Mouse (Mus musculus) right cerebral cortex, postnatal 14 days (tissue): ENCODE results near the gene Atmin.

Source experiments
- DNase-seq: peaks from one replicate; pipeline ENCODE4 v3.0.0; 2022

Atmin gene

DNA sequence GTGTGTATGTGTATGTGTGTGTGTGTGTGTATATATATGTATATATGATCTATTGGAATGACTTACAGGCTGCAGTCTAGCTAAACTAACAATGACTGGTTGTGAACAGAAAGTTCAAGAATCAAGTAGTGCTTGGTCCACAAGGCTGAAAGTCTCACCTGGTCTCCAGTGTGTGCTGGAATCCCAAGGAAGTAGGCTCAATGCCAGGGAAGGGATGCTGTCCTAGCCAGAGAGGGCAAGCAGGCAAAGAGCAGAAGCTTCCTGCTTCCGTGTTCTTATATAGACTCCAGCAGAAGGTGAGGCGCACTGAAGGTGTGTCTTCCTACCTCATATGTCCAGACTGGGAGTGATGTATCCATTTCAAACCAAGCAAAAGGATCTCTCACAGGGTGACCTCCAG lies 8.6 kb downstream of the Atmin start:
- DNase-seq: no peak

DNA sequence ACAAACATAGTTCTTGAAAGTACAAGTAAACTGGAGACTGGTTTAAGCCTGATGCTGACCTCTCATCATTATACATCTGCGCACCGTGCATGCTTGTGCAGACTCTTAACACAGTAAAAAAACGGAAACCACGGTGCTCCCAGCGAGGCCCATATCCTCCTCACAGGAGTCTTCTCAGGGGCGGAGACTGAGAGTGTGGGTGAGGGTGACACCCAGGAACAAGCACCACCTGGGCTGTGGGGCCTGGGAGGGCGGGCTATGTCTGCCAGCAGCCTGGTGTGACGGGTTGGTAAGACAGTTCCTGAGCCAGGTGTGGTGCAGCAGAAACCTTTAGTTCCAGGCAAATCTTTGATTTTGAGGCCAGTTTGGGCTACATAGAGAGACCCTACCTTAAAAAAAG lies 9.2 kb downstream of the Atmin start:
- no peak for DNase-seq

DNA sequence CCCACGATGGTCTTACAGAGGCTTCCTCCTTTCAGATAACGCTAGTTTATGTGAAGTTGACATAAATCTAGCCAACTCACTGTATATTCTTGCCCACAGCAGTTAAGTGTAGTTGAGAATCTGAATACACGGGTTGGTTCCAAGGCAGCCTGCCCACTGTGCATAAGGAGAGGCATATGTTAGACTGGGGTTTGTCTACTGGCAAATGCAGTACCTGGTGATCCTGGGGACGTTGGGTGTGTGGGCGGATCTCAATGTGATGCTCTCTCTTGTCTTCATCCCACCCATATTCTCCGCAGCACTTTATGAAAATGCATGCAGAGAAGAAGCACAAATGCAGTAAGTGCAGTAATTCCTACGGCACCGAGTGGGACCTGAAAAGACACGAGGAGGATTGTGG lies 11.2 kb downstream of the Atmin start:
- DNase-seq: peak; percentile 76

DNA sequence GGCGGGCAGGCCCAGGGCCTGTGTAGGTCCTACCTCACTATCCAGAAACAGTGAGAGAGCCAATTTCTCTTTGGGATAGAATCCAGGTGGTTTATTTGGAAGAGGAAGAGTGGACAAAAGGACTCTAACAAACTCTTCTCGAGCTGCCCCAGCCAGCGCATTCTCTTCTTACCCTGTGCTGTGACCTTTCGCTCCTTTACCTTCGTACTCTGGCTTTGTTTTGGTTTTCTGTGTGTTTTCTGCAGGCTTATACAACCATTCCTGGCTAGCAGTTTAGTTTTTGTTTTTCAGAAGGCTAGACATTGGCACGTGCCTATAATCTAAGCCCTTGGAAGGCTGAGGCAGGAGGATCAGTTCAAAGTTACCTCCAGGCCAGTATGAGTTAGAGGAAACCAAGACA lies 26.3 kb downstream of the Atmin start:
- no peak for DNase-seq

DNA sequence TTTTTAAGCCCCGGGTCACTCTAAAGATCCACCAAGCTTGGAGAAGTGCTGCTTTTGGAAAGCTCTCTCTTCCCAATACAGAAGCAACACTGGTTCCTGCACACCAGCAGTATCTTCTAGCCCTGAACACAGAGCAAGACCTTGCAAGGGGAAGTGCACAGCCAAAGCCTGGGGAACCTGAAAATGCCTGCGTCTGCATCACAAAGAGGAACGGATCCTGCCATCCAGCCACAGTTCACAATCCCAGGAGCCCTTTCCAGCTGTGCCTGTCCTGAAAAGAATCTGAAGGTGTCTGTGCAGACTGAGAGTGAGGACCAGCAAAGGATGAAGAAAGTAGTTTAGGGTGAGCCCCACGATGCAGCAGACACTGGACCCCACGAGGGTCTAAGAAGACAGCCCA lies 31.9 kb downstream of the Atmin start:
- DNase-seq: no peak

DNA sequence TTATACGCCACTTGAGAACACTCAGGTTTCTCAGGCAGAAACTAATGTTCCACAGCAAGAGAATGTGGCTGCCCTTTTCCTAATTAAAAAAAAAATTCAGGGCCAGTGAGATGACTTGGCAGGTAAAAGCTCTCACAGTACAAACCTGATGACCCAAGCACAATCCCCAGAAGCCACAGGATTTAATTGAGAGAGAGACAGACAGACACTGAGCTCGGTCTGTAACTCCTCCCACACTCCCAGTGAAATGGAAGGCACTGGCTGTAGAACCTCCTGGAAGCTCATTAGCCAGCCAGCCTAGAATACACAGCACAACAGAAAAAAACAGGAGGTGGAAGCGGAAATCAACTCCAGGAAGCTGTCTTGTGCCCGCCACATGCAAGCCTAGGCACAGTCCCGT lies 32.4 kb downstream of the Atmin start:
- no peak for DNase-seq

DNA sequence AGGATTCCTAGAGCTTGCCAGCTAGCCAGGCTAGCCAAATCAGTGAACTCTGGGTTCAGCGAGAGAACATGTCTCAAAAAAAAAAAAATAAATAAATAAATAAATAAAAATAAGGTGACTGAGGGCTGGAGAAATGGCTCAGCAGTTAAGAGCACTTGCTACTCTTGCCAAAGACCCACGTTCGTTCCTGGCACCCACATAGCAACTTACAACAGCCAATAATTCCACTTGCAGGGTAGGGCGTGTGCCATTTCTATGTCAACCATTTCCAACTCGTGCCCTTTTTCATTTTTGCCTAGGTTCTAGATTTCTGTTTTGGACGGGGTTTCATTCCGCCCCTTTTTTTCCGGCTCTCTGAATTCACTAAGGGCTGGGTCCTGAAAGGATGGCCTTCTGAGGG lies 34.9 kb downstream of the Atmin start:
- no peak for DNase-seq

DNA sequence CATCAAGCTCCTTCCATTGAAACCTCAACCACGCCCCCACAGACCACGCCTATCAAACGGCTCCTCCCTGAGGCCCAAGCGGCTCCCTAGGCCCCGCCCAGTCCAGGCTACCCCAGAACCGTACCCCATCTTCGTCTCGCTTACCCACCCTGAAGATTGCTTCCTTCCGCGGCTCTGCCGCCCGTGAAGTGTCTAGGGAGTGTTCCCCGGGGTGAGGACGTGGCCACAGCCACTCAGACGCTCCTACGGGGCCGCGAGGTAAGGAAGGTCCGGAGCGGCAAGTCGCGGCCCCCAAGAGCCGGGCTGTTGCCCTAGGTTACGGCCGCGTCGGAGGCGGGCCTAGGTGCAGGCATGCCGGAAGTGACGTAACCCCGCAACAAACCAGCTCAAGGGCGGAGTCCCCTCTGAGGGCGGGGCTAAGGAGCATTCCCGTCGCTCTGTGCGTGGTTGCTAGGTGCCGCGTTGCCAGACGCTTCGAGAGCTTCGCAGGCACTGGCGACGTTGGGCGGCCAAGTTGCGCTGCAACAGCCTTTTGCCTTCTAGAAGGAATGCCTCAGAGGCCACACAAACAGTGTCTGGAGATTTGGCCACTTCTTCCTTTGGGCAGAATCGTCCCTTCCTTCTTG lies 35.6 kb downstream of the Atmin start, which contains the start of gene 1700030J22Rik:
Gene 1700030J22Rik, minus strand, starts transcription at position 329 of the 626 bp plus-strand sequence.
- peak; percentile 97 for DNase-seq

DNA sequence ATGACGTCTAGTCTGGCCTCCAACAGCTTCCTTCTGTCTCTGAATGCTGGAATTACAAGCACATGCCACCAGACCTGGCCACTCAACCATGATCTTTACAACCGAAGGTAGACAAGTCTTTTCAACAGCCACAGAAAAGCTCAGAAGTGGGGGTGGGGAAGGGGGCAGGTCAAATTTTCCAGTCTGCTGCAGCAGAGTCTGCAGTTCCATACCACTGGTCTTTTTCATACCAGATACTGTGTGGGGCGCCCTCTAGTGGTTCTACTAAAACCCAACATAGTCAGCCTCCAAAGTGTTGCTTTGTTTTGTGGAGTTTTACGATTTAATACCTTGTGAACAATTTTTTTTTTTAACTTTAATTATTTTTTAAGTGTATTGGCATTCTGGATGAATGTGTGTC lies 36.9 kb downstream of the Atmin start:
- peak; percentile 58 for DNase-seq

DNA sequence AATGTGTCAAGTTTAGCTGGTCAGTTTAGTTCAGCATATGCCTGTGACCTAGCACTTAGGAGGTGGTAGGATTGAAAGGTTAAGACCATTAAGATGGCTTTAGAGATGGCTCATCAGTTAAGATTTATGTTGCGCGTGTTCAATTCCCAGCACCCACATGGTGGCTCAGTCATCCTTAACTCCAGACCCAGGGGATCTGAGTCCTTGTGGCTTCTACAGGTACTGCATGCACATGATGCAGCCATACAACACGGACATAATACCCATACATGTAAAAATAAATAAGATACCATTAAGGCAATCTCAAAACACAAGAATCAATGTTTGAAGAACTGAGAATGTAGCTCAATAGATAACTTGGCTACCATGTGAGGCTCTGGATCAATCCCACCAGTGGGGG lies 46.6 kb downstream of the Atmin start:
- DNase-seq: no peak

DNA sequence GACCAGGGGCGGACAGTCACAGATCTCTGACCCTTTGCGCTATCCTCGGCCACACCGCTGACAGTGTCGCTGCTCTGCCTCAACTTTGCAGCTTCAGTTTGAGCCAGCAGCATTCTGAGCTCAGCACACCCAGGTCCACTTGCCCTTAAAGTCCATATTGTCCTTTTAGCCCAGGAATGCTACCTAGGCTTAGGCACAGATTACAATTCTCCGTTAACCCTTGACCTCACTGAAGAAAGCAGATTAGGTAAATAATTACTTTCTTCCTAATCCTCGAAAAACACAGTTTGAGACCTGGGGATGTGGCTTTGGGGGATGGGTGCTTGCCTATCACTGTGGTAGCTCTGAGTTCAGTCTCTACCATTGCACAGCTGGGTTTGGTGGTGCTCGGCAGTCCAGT lies 48.0 kb downstream of the Atmin start:
- DNase-seq: no peak

DNA sequence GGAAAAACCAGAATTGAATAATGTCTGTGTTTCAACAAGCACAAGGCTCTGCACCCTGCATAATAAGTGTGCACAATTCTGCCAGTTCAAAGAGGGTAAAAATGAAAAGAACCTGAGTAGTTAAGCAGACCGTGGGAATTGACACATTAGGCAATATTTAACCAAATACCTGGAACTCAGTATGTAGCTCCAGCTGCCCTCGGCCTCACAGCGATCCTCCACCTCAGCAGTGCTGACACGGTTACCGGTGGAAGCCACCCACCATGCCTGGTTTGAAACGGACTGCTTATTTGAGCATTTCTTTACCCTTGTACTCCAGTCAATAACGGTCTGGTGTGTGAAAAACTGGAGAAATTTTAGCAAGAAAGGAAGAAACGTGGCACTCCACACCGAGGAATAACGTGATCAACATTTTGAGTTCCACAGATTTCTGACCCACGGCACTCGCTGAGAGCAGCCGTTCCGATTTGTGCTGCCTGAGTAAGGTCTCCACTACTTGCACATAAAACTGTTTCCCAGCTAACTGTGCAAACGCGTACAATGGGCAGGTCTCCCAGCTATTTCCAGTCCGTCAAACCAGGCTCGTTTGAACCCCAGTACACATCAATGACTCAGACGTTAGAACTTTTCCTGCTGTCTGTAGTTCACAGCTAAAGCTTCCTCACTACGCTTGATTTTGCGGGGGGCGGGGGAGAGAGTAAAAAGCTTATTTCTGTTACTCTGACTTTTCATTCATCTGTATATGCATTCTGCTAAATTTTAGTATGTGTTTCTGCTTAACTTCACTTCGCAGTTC lies 49.2 kb downstream of the Atmin start:
- peak; percentile 16 for DNase-seq

DNA sequence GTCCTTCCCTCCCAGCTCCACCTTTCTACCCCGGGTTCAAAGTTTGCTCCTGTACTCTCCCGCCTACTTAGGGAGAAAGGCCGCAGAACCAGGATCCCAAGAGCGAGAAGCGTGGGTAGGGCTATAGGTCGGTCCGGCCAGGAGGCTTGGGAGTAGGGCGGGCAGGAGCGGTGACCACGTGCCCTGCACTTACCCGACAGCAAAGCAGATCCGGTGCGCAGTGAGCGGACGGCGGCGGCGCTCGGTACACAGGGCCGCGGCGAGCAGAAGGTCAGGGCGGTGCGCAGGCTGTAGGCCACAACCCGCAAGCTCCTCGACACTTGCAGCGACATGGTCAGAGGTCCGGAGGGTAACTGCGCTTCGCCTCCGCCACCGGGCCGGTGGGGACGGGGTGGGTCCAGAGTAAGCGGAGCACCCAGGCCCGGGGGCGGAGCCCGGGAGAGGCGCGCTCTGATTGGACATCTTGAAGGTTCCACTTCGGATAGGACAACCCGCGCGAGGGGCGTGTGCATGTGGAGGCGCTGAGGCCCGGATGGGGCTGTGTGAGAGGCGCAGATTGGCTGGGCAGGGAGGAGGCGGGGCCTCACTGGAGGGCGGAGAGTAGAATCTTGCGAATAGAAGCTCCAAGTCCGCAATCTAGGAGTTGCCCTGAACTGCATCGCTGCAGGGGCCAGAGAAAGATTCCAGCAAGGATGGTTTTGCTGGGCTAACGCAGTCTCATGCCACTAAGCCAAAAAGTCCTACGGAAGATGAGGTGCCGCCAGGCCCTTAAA lies 50.1 kb downstream of the Atmin start, which contains the start of gene Gcsh:
Gene Gcsh, minus strand, starts transcription at position 443 of the 773 bp plus-strand sequence.
- DNase-seq: peak; percentile 98

DNA sequence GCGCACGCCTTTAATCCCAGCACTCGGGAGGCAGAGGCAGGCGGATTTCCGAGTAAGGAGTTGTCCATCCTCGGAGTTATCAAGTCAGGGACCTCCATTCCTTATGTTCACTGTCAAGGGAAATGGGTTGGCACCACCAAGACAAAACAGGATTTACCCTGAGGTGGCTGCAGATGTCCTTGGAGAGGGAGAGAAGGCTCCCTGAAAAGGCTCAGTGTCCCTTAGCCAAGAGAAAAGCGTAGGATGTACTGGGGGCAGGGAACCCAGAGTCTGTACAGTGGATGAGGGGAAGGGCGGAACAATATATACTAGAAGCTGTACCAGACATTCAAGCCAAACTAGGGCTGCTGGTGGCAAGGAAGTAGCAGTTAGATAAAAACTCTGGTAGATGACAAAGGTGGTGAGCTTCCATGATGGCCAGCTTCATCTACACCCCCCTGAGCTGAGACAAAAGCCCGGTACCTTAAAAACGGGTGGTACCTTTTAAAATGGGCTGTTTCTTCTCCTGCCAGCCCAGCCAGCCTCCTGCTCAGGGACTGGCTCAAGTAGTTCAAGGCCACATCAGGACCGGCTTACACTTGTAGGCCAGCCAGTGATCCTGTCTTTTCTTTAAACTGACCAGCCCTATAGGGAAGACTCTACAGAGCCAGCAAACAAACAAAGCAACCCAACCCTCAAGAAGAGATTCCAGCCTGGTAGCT lies 51.0 kb downstream of the Atmin start:
- no peak for DNase-seq
